Mouse (Mus musculus): ENCODE data around the gene Olfr1414. TPM values are rescaled to one million over a fixed set of nuclear protein-coding genes. Genes with fewer than 3 reads are reported as not detected.

The Olfr1414 gene
- polyA plus RNA-seq, 1 experiment = not detected

DNA sequence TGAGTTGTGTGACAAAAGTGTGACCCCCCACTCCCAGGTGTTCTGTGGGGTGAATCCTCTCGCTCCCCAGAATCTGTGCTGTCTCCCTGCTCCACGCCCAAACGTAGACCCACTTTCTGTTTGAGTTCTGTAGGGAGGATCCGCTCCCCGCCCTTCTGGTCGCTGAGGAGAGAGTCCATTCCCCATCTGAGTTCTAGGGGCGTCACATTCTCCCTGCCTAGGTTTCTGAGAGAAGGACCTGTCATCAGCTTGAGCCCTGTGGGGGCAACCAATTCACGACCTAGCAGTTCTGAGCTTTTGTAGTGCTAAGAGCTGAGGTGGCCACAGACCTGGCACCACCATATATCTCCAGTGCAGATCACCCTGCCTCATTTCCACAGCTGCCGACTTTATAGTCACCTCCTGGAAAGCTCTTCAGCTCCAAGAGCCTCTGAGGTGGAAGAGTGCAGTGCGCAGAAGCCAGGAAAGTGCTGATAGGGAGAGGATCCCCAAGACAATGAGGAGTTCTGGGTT lies 44.3 kb downstream of the Olfr1414 start:
- no peak overlapping the region for H3K27ac ChIP-seq (ENCODE audit: insufficient read depth, low read length)
- TF ChIP-seq POLR2A (IDR thresholded peaks at IDR 0.05; ENCODE audit: extremely low read depth, insufficient read depth, low read length) (no peak), CTCF (IDR thresholded peaks at IDR 0.05; ENCODE audit: extremely low read depth, insufficient read depth, low read length) (no peak)
- peaks cover 5% of the 10 kb centered on the region for H3K4me1 ChIP-seq (ENCODE audit: control insufficient read depth, insufficient read depth, low read length)
- H3K4me3 ChIP-seq (ENCODE audit: insufficient read depth, low read length) = peak overlapping the region; percentile 80

GRCm38 (mm10) chr1:92473165-92474041 lies 45.1 kb downstream of the Olfr1414 start, which contains the start of gene Ndufa10:
Ndufa10 (minus strand) TSS chr1:92473860.
- peak within 1 kb of the TSS; percentile 49; the same call in 1 of the 2 replicates for H3K27ac ChIP-seq (ENCODE audit: insufficient read depth, low read length)
- H3K4me3 ChIP-seq (ENCODE audit: insufficient read depth, low read length) = peak within 1 kb of the TSS; percentile 80
- peaks cover 5% of the 10 kb centered on the region for H3K4me1 ChIP-seq (ENCODE audit: control insufficient read depth, insufficient read depth, low read length)
- TF ChIP-seq POLR2A (IDR thresholded peaks at IDR 0.05; ENCODE audit: extremely low read depth, insufficient read depth, low read length) = peak; percentile 47; the same call in 1 of the 2 replicates
- TF ChIP-seq CTCF (IDR thresholded peaks at IDR 0.05; ENCODE audit: extremely low read depth, insufficient read depth, low read length) = no peak

DNA sequence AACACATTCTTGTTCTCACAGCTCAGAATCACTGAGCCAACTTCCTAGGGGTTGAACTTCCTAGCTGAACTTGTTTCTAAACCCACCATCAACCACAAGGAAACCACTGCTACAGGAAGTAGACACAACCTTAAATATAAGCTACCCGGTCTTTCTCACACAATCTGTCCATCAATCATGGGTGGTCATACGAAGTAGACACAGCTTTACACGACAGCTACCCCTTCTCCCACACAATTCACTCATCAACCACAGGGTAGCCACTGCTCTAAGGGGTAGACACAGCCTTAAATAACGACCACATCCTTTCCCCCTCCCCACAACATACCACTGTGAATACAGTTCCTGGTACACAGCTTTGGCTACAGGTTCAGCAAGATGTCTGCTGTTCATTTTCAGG lies 49.6 kb downstream of the Olfr1414 start:
- Histone ChIP-seq H3K4me1 (ENCODE audit: control insufficient read depth, insufficient read depth, low read length) (peaks cover 5% of the 10 kb centered on the region), H3K4me3 (ENCODE audit: insufficient read depth, low read length) (no peak overlapping the region)
- TF ChIP-seq POLR2A (IDR thresholded peaks at IDR 0.05; ENCODE audit: extremely low read depth, insufficient read depth, low read length) (no peak), CTCF (IDR thresholded peaks at IDR 0.05; ENCODE audit: extremely low read depth, insufficient read depth, low read length) (no peak)

DNA sequence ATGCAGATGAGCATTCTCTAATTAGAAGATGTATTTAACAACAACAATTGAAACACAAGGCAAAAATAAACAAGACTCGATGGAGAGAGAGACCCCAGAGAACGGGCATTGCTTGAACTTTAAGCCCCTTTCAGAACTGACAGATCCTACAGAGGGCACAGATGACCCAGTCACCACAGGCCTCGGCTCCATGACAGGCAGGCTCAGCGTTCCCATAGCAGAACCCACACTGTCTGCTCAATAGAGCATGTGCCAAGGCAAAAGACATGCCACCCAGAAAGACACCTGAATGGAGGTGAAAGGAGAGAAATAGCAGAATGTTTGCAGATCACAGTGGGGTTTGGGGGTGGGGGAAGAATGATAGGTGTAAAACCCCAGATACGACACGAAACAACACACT lies 60.0 kb downstream of the Olfr1414 start:
- no peak overlapping the region for H3K4me3 ChIP-seq (ENCODE audit: insufficient read depth, low read length)
- H3K27ac ChIP-seq (ENCODE audit: insufficient read depth, low read length) = no peak overlapping the region
- no peak for TF ChIP-seq POLR2A (IDR thresholded peaks at IDR 0.05; ENCODE audit: extremely low read depth, insufficient read depth, low read length)
- no peak for TF ChIP-seq CTCF (IDR thresholded peaks at IDR 0.05; ENCODE audit: extremely low read depth, insufficient read depth, low read length)

More for the DNA sequence above, 49.6 kb downstream of the Olfr1414 start:
- no peak overlapping the region for H3K27ac ChIP-seq (ENCODE audit: insufficient read depth, low read length)

GRCm38 (mm10) chr1:92457758-92458157 lies 60.7 kb downstream of the Olfr1414 start:
- Histone ChIP-seq H3K4me1 (ENCODE audit: control insufficient read depth, insufficient read depth, low read length) (no peaks in the 10 kb centered on the region), H3K27ac (ENCODE audit: insufficient read depth, low read length) (no peak overlapping the region), H3K4me3 (ENCODE audit: insufficient read depth, low read length) (no peak overlapping the region)
- TF ChIP-seq CTCF (IDR thresholded peaks at IDR 0.05; ENCODE audit: extremely low read depth, insufficient read depth, low read length) (no peak), POLR2A (IDR thresholded peaks at IDR 0.05; ENCODE audit: extremely low read depth, insufficient read depth, low read length) (no peak)

More for the DNA sequence above, 60.0 kb downstream of the Olfr1414 start:
- no peaks in the 10 kb centered on the region for H3K4me1 ChIP-seq (ENCODE audit: control insufficient read depth, insufficient read depth, low read length)

Other genes starting within 250 kb of the Olfr1414 start
- 173 and 175 TPM in 2 replicates for gene Ndufa10, start 44.8 kb downstream of the Olfr1414 start, polyA plus RNA-seq (2012; rRNA removed)
- gene Olfr1416, start 33.5 kb downstream of the Olfr1414 start, polyA plus RNA-seq (2012; rRNA removed) = not detected in 2 replicates
- not detected in 2 replicates for gene Olfr1415, start 22.6 kb downstream of the Olfr1414 start, polyA plus RNA-seq (2012; rRNA removed)
- gene Olfr1413, start 52.7 kb upstream of the Olfr1414 start, polyA plus RNA-seq (2012; rRNA removed) = not detected in 2 replicates
- gene Olfr1412, start 67.1 kb upstream of the Olfr1414 start, polyA plus RNA-seq (2012; rRNA removed) = not detected in 2 replicates
- not detected in 2 replicates for gene Olfr1411, start 75.8 kb upstream of the Olfr1414 start, polyA plus RNA-seq (2012; rRNA removed)
- not detected in 2 replicates for gene Olfr1410, start 87.1 kb upstream of the Olfr1414 start, polyA plus RNA-seq (2012; rRNA removed)
- not detected in 2 replicates for gene Olfr12, start 99.1 kb upstream of the Olfr1414 start, polyA plus RNA-seq (2012; rRNA removed)
- 363 and 403 TPM in 2 replicates for gene Cops9, start 123.3 kb upstream of the Olfr1414 start, polyA plus RNA-seq (2012; rRNA removed)
- gene Otos, start 130.2 kb upstream of the Olfr1414 start, polyA plus RNA-seq (2012; rRNA removed) = 0.27 and 0.49 TPM in 2 replicates